Mouse (Mus musculus) adrenal gland, postnatal 14 days (tissue): ENCODE results near the gene Gnat3. TPM values are rescaled to one million over a fixed set of nuclear protein-coding genes. Genes with fewer than 3 reads are reported as not detected.
"Not testable (repeated sequence)": the region's sequence is repeated elsewhere in the genome, so short reads cannot be mapped to it uniquely, and the experiment has no call there.

Experiments used
- DNase-seq: peaks from one replicate; pipeline ENCODE4 v3.0.0; 2021; ENCODE audit warnings: mixed read lengths
- long read RNA-seq, 2 experiments: library from polyadenylated mRNA; stranded (forward); transcript quantifications; one replicate each; pipeline ENCODE4 v2.0.0; 2021
- total RNA-seq: library from RNA; stranded (reverse); gene quantifications from 2 replicates; pipeline ENCODE4 v1.2.3, GENCODE M21; 2021

Gene Gnat3
- 0.26 TPM in 1 of 2 replicates, not detected in the other for total RNA-seq
- long read RNA-seq, experiment 1: 0 reads
- long read RNA-seq, experiment 2, partial matches to known transcripts: 1 of 1 reads
- long read RNA-seq, experiment 2, other reads (novel, unspliced or antisense): 0 of 1 reads

- no peak for DNase-seq
Observed at GRCm38 (mm10) chr5:17962249-17962648, at the start of gene Gnat3. Gene Gnat3, plus strand, starts transcription at chr5:17962549.

- DNase-seq: peak; percentile 21
Observed at GRCm38 (mm10) chr5:17918966-17919365, 43.4 kb upstream of the Gnat3 start.

- DNase-seq: no peak
Observed at GRCm38 (mm10) chr5:17923648-17924047, 38.7 kb upstream of the Gnat3 start.

DNA sequence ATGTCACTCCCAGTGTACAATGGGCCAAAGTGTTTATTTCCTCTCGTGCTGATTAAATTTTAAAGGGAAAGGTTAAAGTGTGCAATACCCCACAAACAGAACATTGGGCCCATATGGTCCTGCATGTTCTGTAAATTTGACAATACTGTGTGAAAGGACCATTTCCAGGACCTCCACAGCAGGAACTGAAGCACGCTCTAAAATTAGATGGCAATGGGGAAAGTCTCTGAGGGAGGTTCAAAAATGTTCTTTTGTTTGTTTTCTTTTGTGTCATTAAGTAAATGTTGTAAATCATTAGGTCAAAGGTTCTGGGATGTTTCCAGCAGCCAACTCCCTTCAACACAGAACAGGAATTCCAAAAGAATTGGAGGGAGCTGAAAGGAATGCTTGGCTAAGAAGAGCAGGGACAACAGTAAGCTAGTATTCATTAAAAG lies 38.2 kb upstream of the Gnat3 start:
- DNase-seq: peak; percentile 12

DNA sequence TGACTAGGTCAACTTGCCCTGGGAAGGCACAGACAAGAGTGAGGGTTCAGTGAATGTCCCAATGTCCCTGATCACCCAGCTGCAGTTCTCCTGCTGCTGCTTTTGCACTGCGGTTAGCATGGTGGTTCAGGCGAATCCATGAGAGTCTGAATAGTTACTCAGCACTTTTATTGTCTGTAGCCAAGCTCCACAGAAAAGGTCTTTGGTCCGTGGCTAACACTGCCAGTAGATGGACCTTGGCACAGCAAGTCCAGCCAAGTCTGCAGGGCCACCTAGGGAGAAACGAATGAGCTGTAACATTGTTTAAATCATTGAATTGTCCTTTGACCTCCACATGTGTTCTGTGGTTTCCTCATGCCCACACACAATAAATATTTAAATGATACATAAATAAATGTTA lies 33.9 kb upstream of the Gnat3 start:
- peak; percentile 17 for DNase-seq

- DNase-seq: no peak
Observed at GRCm38 (mm10) chr5:17929006-17929567, 33.3 kb upstream of the Gnat3 start.

DNA sequence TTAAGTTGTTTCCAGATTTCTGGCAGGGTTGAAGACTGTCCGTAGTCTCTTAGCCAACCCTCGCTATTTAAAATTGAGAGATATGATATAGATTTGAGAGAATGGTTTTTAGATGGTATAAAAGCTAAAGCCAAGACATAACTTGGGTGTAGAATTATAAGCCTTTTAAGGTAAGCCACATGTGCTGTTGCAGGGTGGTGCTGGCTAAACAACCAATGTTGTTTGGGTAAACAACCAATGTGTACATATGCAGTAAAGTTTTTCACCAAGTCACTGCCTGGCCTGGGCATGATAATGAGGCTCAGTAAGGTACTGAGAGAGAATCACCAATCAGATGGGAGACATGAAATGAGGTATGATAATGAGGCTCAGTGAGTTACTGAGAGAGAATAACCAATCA lies 30.8 kb upstream of the Gnat3 start:
- not testable (repeated sequence) for DNase-seq

GRCm38 (mm10) chr5:17934501-17934900 lies 27.8 kb upstream of the Gnat3 start:
- no peak for DNase-seq

- DNase-seq: no peak
Observed at GRCm38 (mm10) chr5:17938170-17938939, 24.0 kb upstream of the Gnat3 start.

- DNase-seq: no peak
Observed at GRCm38 (mm10) chr5:17956468-17956867, 5.9 kb upstream of the Gnat3 start.

- DNase-seq: no peak
Observed at GRCm38 (mm10) chr5:17969704-17970390, 7.5 kb downstream of the Gnat3 start.

DNA sequence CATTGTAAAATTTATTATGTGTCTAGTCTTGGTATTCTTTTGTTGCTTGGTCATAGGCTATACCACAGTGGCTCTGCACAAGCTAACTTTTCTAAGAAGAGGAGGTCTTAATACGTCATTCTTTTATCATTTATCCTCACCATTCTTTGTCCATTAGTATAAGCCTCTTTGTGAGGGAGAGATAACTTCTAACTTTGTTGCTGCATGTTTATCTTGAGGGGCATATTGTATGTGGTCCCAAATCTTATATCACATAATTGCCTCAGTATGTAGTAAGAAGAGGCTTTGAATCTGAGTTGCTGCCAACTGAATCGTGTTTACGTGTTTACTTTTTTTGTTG lies 8.0 kb downstream of the Gnat3 start:
- no peak for DNase-seq

GRCm38 (mm10) chr5:17980501-17981121 lies 18.3 kb downstream of the Gnat3 start:
- DNase-seq: no peak

DNA sequence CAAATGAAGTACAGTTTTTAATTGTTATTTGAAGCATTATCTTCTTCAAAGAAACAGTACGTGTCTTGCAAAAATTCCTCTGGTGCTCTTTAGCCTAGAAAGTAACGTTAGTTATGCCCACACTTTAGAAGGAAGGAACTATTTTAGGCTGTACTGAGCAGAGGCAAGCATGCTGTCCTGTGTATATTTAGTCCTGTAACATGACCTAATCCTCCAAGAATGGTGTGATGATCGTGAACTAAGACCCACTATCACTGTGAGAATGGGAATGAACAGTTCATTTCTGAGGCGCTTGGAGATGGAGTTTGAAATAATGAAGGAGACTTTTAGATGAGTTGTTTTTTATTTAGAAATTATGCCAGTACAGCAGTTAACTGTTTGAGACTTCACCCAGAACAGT lies 20.4 kb downstream of the Gnat3 start:
- no peak for DNase-seq

DNA sequence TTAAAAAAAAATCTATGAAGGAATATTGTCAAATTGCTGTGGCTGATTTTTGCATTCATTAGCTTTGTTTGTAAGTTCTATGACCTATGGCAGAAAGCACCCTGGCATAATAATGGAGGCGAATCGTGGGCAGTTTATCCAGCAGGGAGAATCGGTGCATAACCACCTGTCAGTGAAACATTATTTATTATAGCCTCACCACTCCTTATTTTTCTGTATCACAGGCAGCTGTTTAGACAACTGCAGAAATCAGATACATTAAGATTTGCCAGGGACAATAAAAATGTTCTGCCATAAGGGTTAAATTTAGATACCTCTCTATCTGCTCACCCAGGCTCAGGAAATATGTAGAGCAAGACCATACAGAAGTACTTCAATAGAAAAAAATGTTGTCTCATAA lies 22.2 kb downstream of the Gnat3 start:
- no peak for DNase-seq

DNA sequence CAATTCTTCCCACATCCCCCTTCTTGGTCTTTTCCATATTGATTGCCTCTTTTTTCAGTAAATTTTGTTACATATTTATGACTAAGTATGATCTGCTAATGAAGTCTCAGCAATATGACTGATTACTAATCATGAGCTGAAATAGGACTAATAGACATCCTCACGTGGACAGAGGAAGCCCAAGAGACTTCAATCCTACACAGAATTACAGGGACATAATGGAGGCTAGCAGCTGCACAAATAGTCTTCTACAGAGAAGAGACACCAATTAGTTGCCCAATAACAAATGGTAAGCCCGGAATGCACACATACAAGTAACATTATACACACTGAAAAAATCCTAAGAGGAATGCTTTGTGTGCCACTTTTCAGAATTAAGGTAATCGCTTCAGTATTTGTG lies 24.3 kb downstream of the Gnat3 start:
- DNase-seq: no peak

DNA sequence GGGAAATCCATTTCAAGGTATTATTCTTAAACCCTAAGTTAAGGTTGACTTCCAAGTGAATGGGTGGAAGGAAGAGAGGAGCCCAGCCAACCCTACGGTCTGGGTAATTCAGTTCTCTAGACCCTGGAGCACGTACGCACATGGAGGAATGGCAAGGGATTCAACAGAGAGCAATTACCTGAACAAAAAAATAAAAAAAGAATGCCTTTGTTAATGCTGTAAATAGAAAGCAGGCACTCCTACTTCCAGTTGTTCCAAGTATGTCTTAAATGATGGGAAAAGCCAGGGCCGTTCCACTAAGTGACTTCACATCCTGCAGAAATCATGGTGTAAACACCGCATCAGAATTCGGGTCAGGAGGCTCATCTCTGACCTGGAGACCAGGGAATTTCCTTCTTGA lies 28.3 kb downstream of the Gnat3 start:
- DNase-seq: no peak

DNA sequence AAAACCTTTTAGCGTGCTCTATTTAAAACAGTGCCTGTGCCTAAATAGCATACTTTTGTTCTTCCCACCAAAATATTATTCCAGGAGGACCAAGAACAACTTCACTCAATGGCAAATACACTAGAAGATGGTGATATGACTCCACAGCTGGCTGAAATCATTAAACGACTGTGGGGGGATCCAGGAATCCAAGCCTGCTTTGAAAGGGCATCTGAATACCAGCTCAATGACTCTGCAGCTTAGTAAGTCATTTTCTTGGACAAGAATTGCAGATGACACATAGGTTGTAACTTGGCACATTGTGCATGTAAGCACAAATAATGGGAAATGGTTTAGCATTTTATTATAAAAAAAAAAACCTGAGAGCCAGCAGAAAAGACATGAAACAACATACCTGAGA lies 37.2 kb downstream of the Gnat3 start:
- DNase-seq: no peak

DNA sequence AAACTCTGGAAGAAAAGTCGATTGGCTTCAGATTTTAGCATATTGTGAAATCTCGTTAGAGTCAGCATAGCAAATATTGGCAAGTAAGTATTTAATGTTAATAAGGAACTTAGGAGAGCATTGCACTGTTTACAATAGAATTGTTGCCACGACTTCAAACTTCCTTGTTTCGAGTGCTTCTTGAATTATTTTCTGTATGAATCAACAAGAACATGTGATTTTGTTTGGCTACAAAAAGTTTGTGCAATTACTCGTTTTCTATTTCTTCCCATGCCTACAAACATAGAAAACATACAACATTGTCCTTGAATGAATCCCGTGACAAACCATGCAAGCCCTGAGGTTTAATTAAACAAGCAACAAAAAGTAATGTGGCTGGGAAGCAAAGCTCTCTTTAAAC lies 37.8 kb downstream of the Gnat3 start:
- DNase-seq: no peak

GRCm38 (mm10) chr5:18001646-18002045 lies 39.3 kb downstream of the Gnat3 start:
- no peak for DNase-seq

DNA sequence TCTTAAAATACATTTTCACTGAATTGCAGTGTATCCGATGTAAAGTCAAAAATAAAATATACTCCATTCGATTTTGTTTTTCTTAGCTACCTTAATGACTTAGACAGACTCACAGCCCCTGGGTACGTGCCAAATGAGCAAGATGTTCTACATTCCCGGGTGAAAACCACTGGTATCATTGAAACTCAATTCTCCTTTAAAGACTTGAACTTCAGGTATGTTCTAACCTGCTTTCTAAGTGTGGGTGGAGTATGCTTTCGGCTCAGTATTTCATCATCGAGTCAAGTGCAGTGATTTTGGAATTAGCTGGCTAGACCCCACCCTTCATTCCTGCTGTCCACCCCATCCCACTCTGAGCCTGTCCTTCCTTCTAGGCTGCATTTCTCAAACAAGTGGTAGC lies 41.3 kb downstream of the Gnat3 start:
- peak; percentile 21 for DNase-seq

DNA sequence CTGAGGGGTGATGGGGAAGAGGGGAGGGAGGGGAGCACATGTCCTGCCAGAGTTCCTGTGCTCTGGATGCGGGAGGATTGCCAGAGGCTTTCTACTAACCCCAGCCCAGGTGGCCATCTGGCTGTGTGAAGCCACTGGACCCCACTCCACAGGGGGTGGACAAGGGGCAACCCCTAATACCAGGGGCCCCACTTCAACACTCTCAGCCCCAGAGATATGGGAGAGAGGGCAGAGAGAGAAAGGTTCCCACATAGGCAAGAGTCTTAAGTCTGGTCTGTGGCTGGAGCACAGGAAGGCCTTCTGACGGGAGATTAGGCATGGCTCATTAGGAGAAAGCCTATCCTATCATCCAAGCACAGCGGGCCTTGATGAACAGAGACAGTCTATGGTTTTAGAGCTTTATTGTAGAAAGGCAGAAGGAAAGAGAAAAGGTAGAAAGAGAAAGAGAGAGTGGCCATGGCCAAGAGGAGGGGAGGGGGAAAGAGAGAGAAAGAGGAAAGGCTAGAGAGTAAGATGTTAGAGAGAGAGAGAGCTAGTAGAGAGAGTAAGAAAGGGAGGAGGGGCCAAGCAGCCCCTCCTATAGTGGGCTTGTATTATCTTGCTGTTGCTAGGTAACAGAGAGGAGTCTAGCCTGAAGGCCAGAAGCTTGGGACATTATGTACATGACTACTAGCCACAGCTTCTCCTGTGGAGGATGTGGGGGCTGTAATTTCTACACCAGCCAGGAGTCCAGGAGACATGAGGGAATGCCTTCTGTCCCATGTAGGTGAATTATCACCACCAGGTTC lies 42.7 kb downstream of the Gnat3 start:
- no peak for DNase-seq
